Mouse (Mus musculus): ENCODE data around the gene Pold2. TPM values are rescaled to one million over a fixed set of nuclear protein-coding genes. Genes with fewer than 3 reads are reported as not detected.

The Pold2 gene
- total and polyA plus RNA-seq, 3 experiments, result 261 to 366 TPM; not detected in 1

DNA sequence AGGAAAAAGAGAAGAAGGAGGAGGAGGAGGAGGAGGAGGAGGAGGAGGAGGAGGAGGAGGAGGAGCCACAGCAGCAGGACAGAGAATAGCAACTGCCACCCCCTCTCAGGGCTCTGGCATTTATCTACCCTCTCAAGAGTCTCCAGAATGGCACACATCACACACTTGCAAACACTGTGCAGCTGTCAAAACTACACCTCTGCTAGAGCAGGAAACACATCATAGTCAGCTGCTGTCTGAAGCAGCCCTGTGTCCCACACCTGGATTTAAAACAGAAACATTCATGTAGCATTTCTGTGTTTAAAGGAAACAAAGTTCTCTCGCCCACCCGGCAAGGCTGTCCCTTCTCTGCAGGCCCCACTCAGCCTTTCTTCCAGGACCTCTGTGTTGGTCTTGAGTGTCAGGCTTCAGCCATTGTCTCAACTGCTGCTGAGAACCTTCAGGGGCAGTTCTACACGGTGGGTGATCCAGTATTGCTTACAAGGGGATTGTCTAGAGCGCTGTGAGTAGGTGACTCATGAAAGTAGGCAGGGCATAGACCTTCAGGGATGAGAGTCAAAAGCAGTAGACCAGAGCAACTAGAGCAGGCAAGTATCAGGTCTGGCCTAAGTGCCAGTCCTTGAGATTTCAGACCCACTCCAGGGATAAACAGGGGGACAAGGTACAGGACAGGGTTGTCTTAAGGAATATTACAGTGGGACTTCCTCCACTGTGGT, 26.9 kb downstream of the Pold2 start:
- no peak overlapping the region for H3K4me3 ChIP-seq (ENCODE audit: control insufficient read depth in 1 of 2, insufficient read depth in 1 of 2, low read depth in 2 of 2, low read length in 2 of 2)
- no peak overlapping the region for H3K9ac ChIP-seq (ENCODE audit: control insufficient read depth, low read depth, low read length, poor library complexity, severe bottlenecking)
- H3K27me3 ChIP-seq (ENCODE audit: control insufficient read depth in 1 of 2, insufficient read depth in 2 of 2, low read length in 2 of 2), result no peaks in the 10 kb centered on the region
- no peaks in the 10 kb centered on the region for H3K9me3 ChIP-seq (replicated peaks; ENCODE audit: insufficient read depth, low read length)
- no peak overlapping the region for H3K27ac ChIP-seq (ENCODE audit: control insufficient read depth, low read depth, low read length)
- no peak for DNase-seq (ENCODE audit: low read depth, low spot score)
- peaks cover 2 to 18% of the 10 kb centered on the region in 2 experiments for H3K4me1 ChIP-seq (ENCODE audit: control insufficient read depth in 1 of 2, insufficient read depth in 2 of 2, low read length in 2 of 2)
- H3K36me3 ChIP-seq (ENCODE audit: control insufficient read depth in 1 of 2, insufficient read depth in 2 of 2, low read length in 2 of 2), result peaks cover 0 to 4% of the 10 kb centered on the region in 2 experiments; a peak in 2 of 4 replicates
- no peak for TF ChIP-seq ZKSCAN1 (IDR thresholded peaks at IDR 0.05; ENCODE audit: low read depth, low read length)
- TF ChIP-seq NRF1 (IDR thresholded peaks at IDR 0.05; ENCODE audit: insufficient read depth, low read depth, low read length, poor library complexity, severe bottlenecking), result no peak
- no peak for TF ChIP-seq MAX (IDR thresholded peaks at IDR 0.05; ENCODE audit: low read length)
- TF ChIP-seq CHD1 (IDR thresholded peaks at IDR 0.05; ENCODE audit: low read depth, low read length), result no peak
- no peak for TF ChIP-seq BHLHE40 (IDR thresholded peaks at IDR 0.05; ENCODE audit: borderline replicate concordance, low read depth, low read length)
- TF ChIP-seq GATA1 (IDR thresholded peaks at IDR 0.05; ENCODE audit: low read depth, low read length), result no peak
- no peak for TF ChIP-seq SMC3 (IDR thresholded peaks at IDR 0.05; ENCODE audit: low read depth, low read length)
- TF ChIP-seq NELFE (IDR thresholded peaks at IDR 0.05; ENCODE audit: low read depth, low read length), result no peak
- no peak for TF ChIP-seq EP300 (IDR thresholded peaks at IDR 0.05; ENCODE audit: low read depth in 1 of 2, low read length in 2 of 2)
- no peak for TF ChIP-seq TBP (IDR thresholded peaks at IDR 0.05; ENCODE audit: low read depth, low read length)
- TF ChIP-seq ETS1 (IDR thresholded peaks at IDR 0.05; ENCODE audit: low read depth, low read length), result no peak
- TF ChIP-seq TCF12 (IDR thresholded peaks at IDR 0.05; ENCODE audit: low read depth, low read length), result no peak
- H3K79me2 ChIP-seq (ENCODE audit: control insufficient read depth, insufficient read depth, low read length, poor library complexity), result no peaks in the 10 kb centered on the region

DNA sequence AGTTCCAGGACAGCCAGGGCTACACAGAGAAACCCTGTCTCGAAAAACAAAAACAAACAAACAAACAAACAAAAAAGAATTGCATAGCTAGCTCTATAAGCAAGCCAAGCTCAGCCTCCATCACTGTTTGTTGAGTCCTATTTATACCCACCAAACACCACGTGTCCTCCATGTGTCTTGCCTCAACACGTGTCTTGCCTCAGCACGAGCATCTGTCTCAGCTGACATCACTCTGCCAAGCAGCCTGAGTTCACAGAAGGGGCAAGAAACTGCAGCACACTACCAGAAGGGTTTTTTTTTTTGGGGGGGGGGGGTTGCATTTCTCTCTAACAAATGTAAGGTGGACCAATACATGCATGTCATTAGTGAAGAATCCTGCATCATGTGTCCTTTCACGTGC, 27.6 kb downstream of the Pold2 start:
- peak; percentile 34; the same call in 1 of the 2 replicates for TF ChIP-seq MXI1 (IDR thresholded peaks at IDR 0.05; ENCODE audit: low read depth, low read length)
- peak; percentile 44; the same call in 1 of the 2 replicates for TF ChIP-seq MYC (IDR thresholded peaks at IDR 0.05; ENCODE audit: low read depth, low read length)
- peak; percentile 51; the same call in 1 of the 2 replicates for TF ChIP-seq MAX (IDR thresholded peaks at IDR 0.05; ENCODE audit: low read length)
- TF ChIP-seq MEF2A (IDR thresholded peaks at IDR 0.05; ENCODE audit: extremely low read depth, insufficient replicate concordance, low read depth, low read length, poor library complexity, severe bottlenecking), result no peak
- Histone ChIP-seq H3K27ac (ENCODE audit: control insufficient read depth, low read depth, low read length) (no peak overlapping the region), H3K4me1 (ENCODE audit: control insufficient read depth in 1 of 2, insufficient read depth in 2 of 2, low read length in 2 of 2) (peaks cover 2 to 18% of the 10 kb centered on the region in 2 experiments), H3K9ac (ENCODE audit: control insufficient read depth, low read depth, low read length, poor library complexity, severe bottlenecking) (no peak overlapping the region), H3K79me2 (ENCODE audit: control insufficient read depth, insufficient read depth, low read length, poor library complexity) (no peaks in the 10 kb centered on the region), H3K9me3 (replicated peaks; ENCODE audit: insufficient read depth, low read length) (no peaks in the 10 kb centered on the region), H3K4me3 (ENCODE audit: control insufficient read depth in 1 of 2, insufficient read depth in 1 of 2, low read depth in 2 of 2, low read length in 2 of 2) (no peak overlapping the region), H3K27me3 (ENCODE audit: control insufficient read depth in 1 of 2, insufficient read depth in 2 of 2, low read length in 2 of 2) (no peaks in the 10 kb centered on the region), H3K36me3 (ENCODE audit: control insufficient read depth in 1 of 2, insufficient read depth in 2 of 2, low read length in 2 of 2) (peaks cover 0 to 4% of the 10 kb centered on the region in 2 experiments; a peak in 2 of 4 replicates)
- no peak for DNase-seq (ENCODE audit: low read depth, low spot score)

All from MEL (cell line).